Mouse (Mus musculus): ENCODE data around the gene Clrn3. TPM values are rescaled to one million over a fixed set of nuclear protein-coding genes. Genes with fewer than 3 reads are reported as not detected.

Gene Clrn3
- polyA plus RNA-seq, 1 experiment from 2014 or later, result not detected

DNA sequence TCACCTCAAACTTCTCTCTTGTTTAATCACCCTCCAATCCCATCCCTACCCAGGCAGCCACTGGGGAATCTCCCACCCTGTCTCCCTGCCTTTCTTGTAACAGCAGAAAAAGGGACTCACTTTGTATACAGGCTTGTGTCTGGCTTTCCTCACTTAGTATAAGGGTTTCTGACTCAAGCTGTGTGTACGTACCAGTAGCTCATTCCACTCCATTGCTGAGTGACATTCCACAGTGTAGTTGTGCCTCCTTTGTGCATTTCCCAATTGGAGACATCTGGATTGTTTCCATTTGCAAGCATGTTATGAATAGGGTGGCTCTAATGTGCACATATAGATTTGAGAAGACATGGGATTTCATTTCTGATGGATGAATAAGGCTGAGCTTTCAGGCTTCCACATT, 31.8 kb upstream of the Clrn3 start:
- no peaks in the 10 kb centered on the region for H3K36me3 ChIP-seq (replicated peaks; ENCODE audit: control insufficient read depth, insufficient read depth)
- ATAC-seq (ENCODE audit: low FRiP score), result no peak
- DNase-seq (ENCODE audit: low spot score), result no peak
- no peak overlapping the region for H3K4me2 ChIP-seq (replicated peaks)
- H3K9ac ChIP-seq, result no peak overlapping the region
- 64% methylated on average over 1 of the region's 1 CpGs for WGBS
- no peaks in the 10 kb centered on the region for H3K4me1 ChIP-seq (replicated peaks; ENCODE audit: control insufficient read depth, insufficient read depth, low read length)
- no peak overlapping the region for H3K27ac ChIP-seq
- H3K27me3 ChIP-seq (ENCODE audit: control insufficient read depth, insufficient read depth, low read length), result no peaks in the 10 kb centered on the region
- no peak overlapping the region for H3K4me3 ChIP-seq (replicated peaks; ENCODE audit: low read length)
- H3K9me3 ChIP-seq (ENCODE audit: control insufficient read depth, low read length), result no peaks in the 10 kb centered on the region

DNA sequence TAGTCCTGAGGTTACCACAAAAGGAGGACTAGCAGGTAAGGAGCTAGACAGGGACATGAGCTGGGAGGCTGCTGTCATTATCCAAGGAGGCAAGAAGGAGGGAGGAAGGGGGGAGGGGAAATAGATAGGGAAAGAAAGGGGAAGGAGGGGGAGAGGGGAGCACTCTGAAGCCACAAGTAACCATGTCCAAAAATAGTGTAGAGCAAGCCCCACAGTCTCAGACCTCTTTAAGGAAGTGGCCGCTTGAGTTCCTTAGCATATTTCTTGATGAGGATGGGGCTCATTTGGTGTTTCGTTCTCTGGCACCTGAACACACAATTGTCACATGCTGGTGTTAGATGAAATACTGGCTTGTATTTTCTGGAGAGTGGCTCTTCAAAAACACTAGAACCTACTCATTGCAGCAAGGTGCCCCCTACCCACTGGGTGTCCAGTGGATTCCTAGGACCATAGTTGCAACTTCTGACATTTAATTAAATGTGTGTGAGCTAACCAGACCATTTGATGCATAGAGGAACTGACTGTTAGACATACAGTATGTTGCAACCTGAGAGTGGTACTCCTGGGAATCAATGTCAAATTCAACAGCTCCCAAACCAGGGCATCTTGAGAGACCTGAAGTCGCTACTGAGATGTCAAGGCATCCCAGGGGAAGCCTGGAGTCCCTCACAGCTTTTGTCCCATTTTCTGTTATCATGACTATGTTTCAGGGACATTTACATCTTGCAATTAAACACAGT, 28.4 kb upstream of the Clrn3 start:
- ATAC-seq (ENCODE audit: low FRiP score) (no peak), DNase-seq (ENCODE audit: low spot score) (no peak)
- Histone ChIP-seq H3K9ac (no peak overlapping the region), H3K36me3 (replicated peaks; ENCODE audit: control insufficient read depth, insufficient read depth) (no peaks in the 10 kb centered on the region), H3K9me3 (ENCODE audit: control insufficient read depth, low read length) (no peaks in the 10 kb centered on the region), H3K27ac (no peak overlapping the region), H3K27me3 (ENCODE audit: control insufficient read depth, insufficient read depth, low read length) (no peaks in the 10 kb centered on the region), H3K4me2 (replicated peaks) (no peak overlapping the region), H3K4me3 (replicated peaks; ENCODE audit: low read length) (no peak overlapping the region), H3K4me1 (replicated peaks; ENCODE audit: control insufficient read depth, insufficient read depth, low read length) (no peaks in the 10 kb centered on the region)
- 80% methylated on average over 3 of the region's 3 CpGs for WGBS

- Histone ChIP-seq H3K27ac (no peak overlapping the region), H3K36me3 (replicated peaks; ENCODE audit: control insufficient read depth, insufficient read depth) (no peaks in the 10 kb centered on the region), H3K9me3 (ENCODE audit: control insufficient read depth, low read length) (no peaks in the 10 kb centered on the region), H3K9ac (no peak overlapping the region), H3K4me1 (replicated peaks; ENCODE audit: control insufficient read depth, insufficient read depth, low read length) (no peaks in the 10 kb centered on the region), H3K4me2 (replicated peaks) (no peak overlapping the region), H3K4me3 (replicated peaks; ENCODE audit: low read length) (no peak overlapping the region), H3K27me3 (ENCODE audit: control insufficient read depth, insufficient read depth, low read length) (no peaks in the 10 kb centered on the region)
- no peak for DNase-seq (ENCODE audit: low spot score)
- 88% methylated on average over 3 of the region's 3 CpGs for WGBS
- no peak for ATAC-seq (ENCODE audit: low FRiP score)
These were observed 25.1 kb upstream of the Clrn3 start for GRCm38 (mm10) chr7:135553550-135553949.

GRCm38 (mm10) chr7:135551547-135551946, 23.1 kb upstream of the Clrn3 start:
- Histone ChIP-seq H3K36me3 (replicated peaks; ENCODE audit: control insufficient read depth, insufficient read depth) (no peaks in the 10 kb centered on the region), H3K27me3 (ENCODE audit: control insufficient read depth, insufficient read depth, low read length) (no peaks in the 10 kb centered on the region), H3K9me3 (ENCODE audit: control insufficient read depth, low read length) (no peaks in the 10 kb centered on the region), H3K27ac (no peak overlapping the region), H3K4me3 (replicated peaks; ENCODE audit: low read length) (no peak overlapping the region), H3K4me2 (replicated peaks) (no peak overlapping the region), H3K9ac (no peak overlapping the region), H3K4me1 (replicated peaks; ENCODE audit: control insufficient read depth, insufficient read depth, low read length) (no peaks in the 10 kb centered on the region)
- DNase-seq (ENCODE audit: low spot score) (no peak), ATAC-seq (ENCODE audit: low FRiP score) (no peak)
- 76% methylated on average over 1 of the region's 1 CpGs for WGBS

GRCm38 (mm10) chr7:135548434-135548833, 20.0 kb upstream of the Clrn3 start:
- DNase-seq (ENCODE audit: low spot score), result no peak
- Histone ChIP-seq H3K4me1 (replicated peaks; ENCODE audit: control insufficient read depth, insufficient read depth, low read length) (no peaks in the 10 kb centered on the region), H3K27me3 (ENCODE audit: control insufficient read depth, insufficient read depth, low read length) (no peaks in the 10 kb centered on the region), H3K9ac (no peak overlapping the region), H3K4me3 (replicated peaks; ENCODE audit: low read length) (no peak overlapping the region), H3K9me3 (ENCODE audit: control insufficient read depth, low read length) (no peaks in the 10 kb centered on the region), H3K27ac (no peak overlapping the region), H3K4me2 (replicated peaks) (no peak overlapping the region), H3K36me3 (replicated peaks; ENCODE audit: control insufficient read depth, insufficient read depth) (no peaks in the 10 kb centered on the region)
- no peak for ATAC-seq (ENCODE audit: low FRiP score)
- WGBS, result 34% methylated on average over 6 of the region's 6 CpGs

DNA sequence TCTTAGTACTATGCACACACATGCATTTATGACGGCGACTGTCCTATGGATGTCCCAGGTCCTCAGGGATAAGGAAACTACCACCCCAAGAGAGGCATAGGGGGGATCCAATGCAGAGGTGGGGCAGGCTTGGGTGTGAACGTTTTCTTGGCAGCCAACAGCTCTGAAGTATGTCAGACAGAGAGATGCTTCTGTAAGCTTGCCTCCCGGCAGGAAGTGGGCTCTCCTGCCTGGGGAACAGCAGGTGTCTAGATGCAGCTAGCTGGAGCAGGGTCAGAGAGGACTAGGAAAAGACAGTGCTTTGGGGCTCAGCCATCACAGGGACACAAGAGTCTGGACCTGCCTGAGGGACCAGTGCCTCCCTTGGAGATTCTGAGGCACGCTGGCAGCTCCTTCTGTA, 18.1 kb upstream of the Clrn3 start:
- 56% methylated on average over 5 of the region's 5 CpGs for WGBS
- no peak for DNase-seq (ENCODE audit: low spot score)
- Histone ChIP-seq H3K4me3 (replicated peaks; ENCODE audit: low read length) (no peak overlapping the region), H3K4me1 (replicated peaks; ENCODE audit: control insufficient read depth, insufficient read depth, low read length) (no peaks in the 10 kb centered on the region), H3K9me3 (ENCODE audit: control insufficient read depth, low read length) (no peaks in the 10 kb centered on the region), H3K27me3 (ENCODE audit: control insufficient read depth, insufficient read depth, low read length) (no peaks in the 10 kb centered on the region), H3K27ac (no peak overlapping the region), H3K36me3 (replicated peaks; ENCODE audit: control insufficient read depth, insufficient read depth) (no peaks in the 10 kb centered on the region), H3K4me2 (replicated peaks) (no peak overlapping the region), H3K9ac (no peak overlapping the region)
- no peak for ATAC-seq (ENCODE audit: low FRiP score)

- no peaks in the 10 kb centered on the region for H3K4me1 ChIP-seq (replicated peaks; ENCODE audit: control insufficient read depth, insufficient read depth, low read length)
- H3K27ac ChIP-seq, result no peak overlapping the region
- H3K27me3 ChIP-seq (ENCODE audit: control insufficient read depth, insufficient read depth, low read length), result no peaks in the 10 kb centered on the region
- no peak overlapping the region for H3K4me3 ChIP-seq (replicated peaks; ENCODE audit: low read length)
- DNase-seq (ENCODE audit: low spot score) (no peak), ATAC-seq (ENCODE audit: low FRiP score) (no peak)
- H3K9ac ChIP-seq, result no peak overlapping the region
- no peak overlapping the region for H3K4me2 ChIP-seq (replicated peaks)
- H3K9me3 ChIP-seq (ENCODE audit: control insufficient read depth, low read length), result no peaks in the 10 kb centered on the region
- 73% methylated on average over 7 of the region's 7 CpGs for WGBS
- H3K36me3 ChIP-seq (replicated peaks; ENCODE audit: control insufficient read depth, insufficient read depth), result no peaks in the 10 kb centered on the region
These were observed 17.5 kb upstream of the Clrn3 start for GRCm38 (mm10) chr7:135545957-135546356.

GRCm38 (mm10) chr7:135544321-135544720, 15.9 kb upstream of the Clrn3 start:
- H3K9ac ChIP-seq, result no peak overlapping the region
- DNase-seq (ENCODE audit: low spot score) (no peak), ATAC-seq (ENCODE audit: low FRiP score) (no peak)
- H3K36me3 ChIP-seq (replicated peaks; ENCODE audit: control insufficient read depth, insufficient read depth), result no peaks in the 10 kb centered on the region
- H3K4me1 ChIP-seq (replicated peaks; ENCODE audit: control insufficient read depth, insufficient read depth, low read length), result no peaks in the 10 kb centered on the region
- WGBS, result 94% methylated on average over 6 of the region's 6 CpGs
- peaks cover 5% of the 10 kb centered on the region for H3K27me3 ChIP-seq (ENCODE audit: control insufficient read depth, insufficient read depth, low read length)
- no peak overlapping the region for H3K4me3 ChIP-seq (replicated peaks; ENCODE audit: low read length)
- no peak overlapping the region for H3K4me2 ChIP-seq (replicated peaks)
- H3K9me3 ChIP-seq (ENCODE audit: control insufficient read depth, low read length), result no peaks in the 10 kb centered on the region
- H3K27ac ChIP-seq, result no peak overlapping the region

GRCm38 (mm10) chr7:135543033-135543432, 14.6 kb upstream of the Clrn3 start:
- no peak for ATAC-seq (ENCODE audit: low FRiP score)
- Histone ChIP-seq H3K36me3 (replicated peaks; ENCODE audit: control insufficient read depth, insufficient read depth) (no peaks in the 10 kb centered on the region), H3K4me2 (replicated peaks) (no peak overlapping the region), H3K9ac (no peak overlapping the region), H3K9me3 (ENCODE audit: control insufficient read depth, low read length) (no peaks in the 10 kb centered on the region), H3K27me3 (ENCODE audit: control insufficient read depth, insufficient read depth, low read length) (peaks cover 15% of the 10 kb centered on the region), H3K27ac (no peak overlapping the region), H3K4me1 (replicated peaks; ENCODE audit: control insufficient read depth, insufficient read depth, low read length) (no peaks in the 10 kb centered on the region), H3K4me3 (replicated peaks; ENCODE audit: low read length) (no peak overlapping the region)
- 56% methylated on average over 2 of the region's 3 CpGs for WGBS
- no peak for DNase-seq (ENCODE audit: low spot score)

GRCm38 (mm10) chr7:135542235-135542634, 13.8 kb upstream of the Clrn3 start:
- no peak overlapping the region for H3K27ac ChIP-seq
- H3K9ac ChIP-seq, result no peak overlapping the region
- WGBS, result 84% methylated on average over 3 of the region's 3 CpGs
- ATAC-seq (ENCODE audit: low FRiP score) (no peak), DNase-seq (ENCODE audit: low spot score) (no peak)
- no peak overlapping the region for H3K4me3 ChIP-seq (replicated peaks; ENCODE audit: low read length)
- H3K4me2 ChIP-seq (replicated peaks), result no peak overlapping the region
- no peaks in the 10 kb centered on the region for H3K4me1 ChIP-seq (replicated peaks; ENCODE audit: control insufficient read depth, insufficient read depth, low read length)
- H3K27me3 ChIP-seq (ENCODE audit: control insufficient read depth, insufficient read depth, low read length), result peaks cover 15% of the 10 kb centered on the region
- no peaks in the 10 kb centered on the region for H3K9me3 ChIP-seq (ENCODE audit: control insufficient read depth, low read length)
- H3K36me3 ChIP-seq (replicated peaks; ENCODE audit: control insufficient read depth, insufficient read depth), result no peaks in the 10 kb centered on the region

All from hindbrain, embryonic 14.5 days (tissue).